Mouse (Mus musculus): ENCODE data around the gene Nup98.

GRCm38 (mm10) chr7:102084041-102084696 is 125.8 kb downstream of the Nup98 start:
- no peak for TF ChIP-seq USF1 (IDR thresholded peaks at IDR 0.05; ENCODE audit: low read depth, low read length)
- TF ChIP-seq CHD2 (IDR thresholded peaks at IDR 0.05; ENCODE audit: low read length), result no peak
- TF ChIP-seq POLR2A (IDR thresholded peaks at IDR 0.05; ENCODE audit: low read depth, low read length), result no peak
- no peak for TF ChIP-seq ZNF384 (IDR thresholded peaks at IDR 0.05; ENCODE audit: low read depth, low read length)

Data from CH12.LX (cell line).